Mouse (Mus musculus) embryonic facial prominence, embryonic 15.5 days (tissue): ENCODE measurements at regions not wholly inside any gene's neighbourhood (a gene's known extent, or its start where the extent isn't known, plus 50 kb on each side); places are given as distances from the start of the nearest gene placed in this dataset.

Experiments used
- ATAC-seq: fragments of 200-750 bp; cut with Nextera tagmentation; 2 replicates; pipeline ENCODE4 v1.8.0; 2017; ENCODE audit warnings: low read depth, moderate TSS enrichment; ENCODE audit not compliant: insufficient number of reproducible peaks, low FRiP score, low TSS enrichment
- H3K27ac ChIP-seq: fragments of 300-500 bp; sonication (generic); replicated peaks from 2 replicates; pipeline ENCODE4 v1.5.1; 2015; ENCODE audit warnings: mild to moderate bottlenecking, inconsistent platforms
- H3K27me3 ChIP-seq: fragments of 300-500 bp; sonication (generic); 2 replicates; pipeline ENCODE4 v1.6.1; 2015; ENCODE audit warnings: inconsistent platforms
- H3K36me3 ChIP-seq: fragments of 300-500 bp; sonication (generic); 2 replicates; pipeline ENCODE4 v1.6.1; 2015; ENCODE audit warnings: mild to moderate bottlenecking, inconsistent platforms
- H3K4me1 ChIP-seq: fragments of 300-500 bp; sonication (generic); 2 replicates; pipeline ENCODE4 v1.6.1; 2015; ENCODE audit warnings: inconsistent platforms
- H3K4me2 ChIP-seq: fragments of 300-500 bp; sonication (generic); replicated peaks from 2 replicates; pipeline ENCODE4 v1.6.1; 2015; ENCODE audit warnings: mild to moderate bottlenecking, inconsistent platforms
- H3K4me3 ChIP-seq: fragments of 300-500 bp; sonication (generic); replicated peaks from 2 replicates; pipeline ENCODE4 v1.5.1; 2015; ENCODE audit warnings: mild to moderate bottlenecking, inconsistent platforms
- H3K9ac ChIP-seq: fragments of 300-500 bp; sonication (generic); 2 replicates; pipeline ENCODE4 v1.6.1; 2015; ENCODE audit warnings: inconsistent platforms
- H3K9me3 ChIP-seq: fragments of 300-500 bp; sonication (generic); replicated peaks from 2 replicates; pipeline ENCODE4 v1.6.1; 2016; ENCODE audit warnings: inconsistent platforms
- WGBS: fragments of 180-500 bp; shearing (Covaris S2); methylation state at CpG from one replicate; pipeline ENCODE4 v1.1.7; 2015; 5-methylcytosine and 5-hydroxymethylcytosine counted together

GRCm38 (mm10) chr14:25405191-25405590 is 53.8 kb upstream of the Zmiz1 start:
- Histone ChIP-seq H3K4me1 (no peaks in the 10 kb centered on the region; the same call in 1 of the 2 replicates), H3K27ac (no peak overlapping the region), H3K36me3 (no peaks in the 10 kb centered on the region), H3K9me3 (no peaks in the 10 kb centered on the region), H3K9ac (no peak overlapping the region), H3K27me3 (no peaks in the 10 kb centered on the region), H3K4me3 (no peak overlapping the region), H3K4me2 (no peak overlapping the region)
- 0 out of 2 replicates have a peak, but pooled peaks have one; percentile 31 for ATAC-seq
- 55% methylated on average over 4 of the region's 4 CpGs for WGBS

GRCm38 (mm10) chr14:25406059-25406458 is 52.9 kb upstream of the Zmiz1 start:
- Histone ChIP-seq H3K27me3 (no peaks in the 10 kb centered on the region), H3K27ac (no peak overlapping the region), H3K9me3 (no peaks in the 10 kb centered on the region), H3K36me3 (no peaks in the 10 kb centered on the region), H3K4me1 (no peaks in the 10 kb centered on the region; the same call in 1 of the 2 replicates), H3K4me2 (no peak overlapping the region), H3K4me3 (no peak overlapping the region), H3K9ac (no peak overlapping the region)
- 93% methylated on average over 3 of the region's 3 CpGs for WGBS
- ATAC-seq, result no peak

GRCm38 (mm10) chr14:25406613-25407012 is 52.4 kb upstream of the Zmiz1 start:
- Histone ChIP-seq H3K36me3 (no peaks in the 10 kb centered on the region), H3K4me3 (no peak overlapping the region), H3K4me1 (no peaks in the 10 kb centered on the region; the same call in 1 of the 2 replicates), H3K4me2 (no peak overlapping the region), H3K9me3 (no peaks in the 10 kb centered on the region), H3K27me3 (no peaks in the 10 kb centered on the region), H3K9ac (no peak overlapping the region), H3K27ac (no peak overlapping the region)
- 91% methylated on average over 6 of the region's 6 CpGs for WGBS
- no peak for ATAC-seq

GRCm38 (mm10) chr14:25407111-25407510 is 51.9 kb upstream of the Zmiz1 start:
- ATAC-seq, result no peak
- Histone ChIP-seq H3K27me3 (no peaks in the 10 kb centered on the region), H3K4me3 (no peak overlapping the region), H3K9me3 (no peaks in the 10 kb centered on the region), H3K9ac (no peak overlapping the region), H3K4me2 (no peak overlapping the region), H3K27ac (no peak overlapping the region), H3K4me1 (no peaks in the 10 kb centered on the region; the same call in 1 of the 2 replicates), H3K36me3 (no peaks in the 10 kb centered on the region)
- WGBS, result 83% methylated on average over 7 of the region's 7 CpGs
